Mouse (Mus musculus): ENCODE measurements around the gene Fzd5. TPM values are rescaled to one million over a fixed set of nuclear protein-coding genes. Genes with fewer than 3 reads are reported as not detected.

The Fzd5 gene
- polyA plus RNA-seq, 1 experiment, result 7.6 TPM

DNA sequence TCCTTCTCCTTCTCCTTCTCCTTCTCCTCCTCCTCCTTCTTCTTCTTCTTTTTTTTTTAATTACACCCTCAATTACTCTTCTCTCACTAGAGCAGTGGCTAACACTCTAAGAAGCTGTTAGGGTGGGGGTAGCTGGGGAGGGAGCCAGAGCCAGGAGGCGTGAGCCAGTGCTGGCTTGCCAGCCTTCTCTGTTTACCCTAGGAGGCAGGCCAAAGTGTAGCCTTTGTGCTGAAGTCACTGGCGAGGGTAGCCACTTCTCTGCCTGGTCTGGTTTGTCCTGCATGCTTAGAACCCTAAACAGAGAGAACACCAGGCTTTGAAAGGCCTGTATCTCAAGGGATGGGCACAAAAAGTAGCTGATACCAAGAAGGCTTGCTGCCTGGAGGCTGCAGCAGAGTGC, 19.7 kb upstream of the Fzd5 start:
- H3K4me3 ChIP-seq (ENCODE audit: extremely low read depth, insufficient read depth, insufficient read length), result no peak overlapping the region
- TF ChIP-seq POLR2A (IDR thresholded peaks at IDR 0.05; ENCODE audit: low read depth, low read length) (no peak), CTCF (IDR thresholded peaks at IDR 0.05; ENCODE audit: extremely low read depth, insufficient read depth, insufficient read length, insufficient replicate concordance) (no peak)
- DNase-seq (ENCODE audit: low read depth in 1 of 2, low spot score in 2 of 2), result no peak
- 47% methylated on average over 2 of the region's 2 CpGs for WGBS
- no peaks in the 10 kb centered on the region for H3K36me3 ChIP-seq (ENCODE audit: control insufficient read depth, insufficient read depth, low read length)
- no peak overlapping the region for H3K27ac ChIP-seq (ENCODE audit: insufficient read depth, low read length)
- H3K4me1 ChIP-seq (ENCODE audit: control insufficient read depth, insufficient read depth, insufficient read length), result no peaks in the 10 kb centered on the region
- H3K27me3 ChIP-seq (ENCODE audit: control insufficient read depth, insufficient read depth, low read length), result no peaks in the 10 kb centered on the region

DNA sequence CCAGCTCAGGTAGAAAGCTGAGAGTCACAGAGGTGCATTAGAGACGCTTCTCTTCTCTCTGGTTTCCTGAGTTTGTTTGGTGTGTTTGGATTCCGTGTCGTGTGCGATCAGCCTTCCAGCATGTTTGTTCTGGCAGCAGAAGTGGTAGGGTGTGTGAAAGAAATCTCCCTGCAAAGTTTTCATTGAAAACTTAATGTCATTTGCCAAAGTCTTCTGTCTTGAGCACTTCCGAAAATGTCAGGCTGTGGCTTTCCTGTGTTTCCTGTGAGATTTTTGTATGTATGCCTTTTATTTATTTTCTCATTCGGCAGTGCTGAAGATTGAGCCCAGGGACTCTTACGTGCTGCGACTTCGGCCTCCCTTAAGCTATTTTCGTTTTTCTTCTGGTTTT, 19.1 kb upstream of the Fzd5 start:
- 7% methylated on average over 10 of the region's 10 CpGs for WGBS
- Histone ChIP-seq H3K4me1 (ENCODE audit: control insufficient read depth, insufficient read depth, insufficient read length) (no peaks in the 10 kb centered on the region), H3K27me3 (ENCODE audit: control insufficient read depth, insufficient read depth, low read length) (no peaks in the 10 kb centered on the region), H3K27ac (ENCODE audit: insufficient read depth, low read length) (no peak overlapping the region), H3K4me3 (ENCODE audit: extremely low read depth, insufficient read depth, insufficient read length) (no peak overlapping the region), H3K36me3 (ENCODE audit: control insufficient read depth, insufficient read depth, low read length) (no peaks in the 10 kb centered on the region)
- no peak for DNase-seq (ENCODE audit: low read depth in 1 of 2, low spot score in 2 of 2)
- TF ChIP-seq POLR2A (IDR thresholded peaks at IDR 0.05; ENCODE audit: low read depth, low read length) (no peak), CTCF (IDR thresholded peaks at IDR 0.05; ENCODE audit: extremely low read depth, insufficient read depth, insufficient read length, insufficient replicate concordance) (no peak)

DNA sequence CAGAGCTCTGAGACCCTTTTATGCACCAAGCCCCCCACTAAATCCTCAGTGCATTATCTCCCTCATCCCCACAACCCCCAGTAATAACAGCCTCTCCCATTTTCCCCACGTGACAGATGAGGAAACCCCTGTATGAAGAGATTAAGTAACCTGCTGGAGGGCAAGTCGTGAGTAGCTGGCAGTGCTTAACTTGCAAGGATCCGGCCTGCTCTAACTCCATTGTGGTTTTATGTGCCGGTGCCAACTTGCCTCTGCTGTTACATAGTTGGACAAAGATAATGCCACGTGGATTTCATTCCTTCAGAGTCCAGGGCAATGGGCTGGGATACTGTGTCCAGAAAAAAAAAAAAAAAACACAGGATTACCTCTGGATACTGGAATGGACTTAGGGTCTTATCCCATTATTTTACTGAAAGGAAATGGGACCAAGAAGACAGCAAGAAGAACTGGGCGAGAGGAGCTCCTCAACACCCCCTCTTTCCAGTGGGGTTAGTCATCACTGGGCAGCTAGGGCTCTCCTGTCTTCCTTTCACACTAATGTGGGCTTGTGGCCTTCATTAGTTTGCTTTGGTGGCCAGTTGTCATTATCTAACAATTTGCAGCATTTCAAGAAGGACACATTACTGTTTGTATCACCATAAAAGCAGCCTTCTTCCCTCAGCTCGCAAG, 18.6 kb upstream of the Fzd5 start:
- no peaks in the 10 kb centered on the region for H3K27me3 ChIP-seq (ENCODE audit: control insufficient read depth, insufficient read depth, low read length)
- H3K27ac ChIP-seq (ENCODE audit: insufficient read depth, low read length), result no peak overlapping the region
- no peaks in the 10 kb centered on the region for H3K36me3 ChIP-seq (ENCODE audit: control insufficient read depth, insufficient read depth, low read length)
- no peak overlapping the region for H3K4me3 ChIP-seq (ENCODE audit: extremely low read depth, insufficient read depth, insufficient read length)
- DNase-seq (ENCODE audit: low read depth in 1 of 2, low spot score in 2 of 2), result no peak
- TF ChIP-seq POLR2A (IDR thresholded peaks at IDR 0.05; ENCODE audit: low read depth, low read length) (no peak), CTCF (IDR thresholded peaks at IDR 0.05; ENCODE audit: extremely low read depth, insufficient read depth, insufficient read length, insufficient replicate concordance) (no peak)
- H3K4me1 ChIP-seq (ENCODE audit: control insufficient read depth, insufficient read depth, insufficient read length), result no peaks in the 10 kb centered on the region
- WGBS, result 22% methylated on average over 7 of the region's 7 CpGs

GRCm38 (mm10) chr1:64754658-64755057, 17.1 kb upstream of the Fzd5 start:
- H3K4me1 ChIP-seq (ENCODE audit: control insufficient read depth, insufficient read depth, insufficient read length), result no peaks in the 10 kb centered on the region
- no peak for DNase-seq (ENCODE audit: low read depth in 1 of 2, low spot score in 2 of 2)
- H3K27ac ChIP-seq (ENCODE audit: insufficient read depth, low read length), result no peak overlapping the region
- 98% methylated on average over 5 of the region's 5 CpGs for WGBS
- H3K27me3 ChIP-seq (ENCODE audit: control insufficient read depth, insufficient read depth, low read length), result no peaks in the 10 kb centered on the region
- H3K4me3 ChIP-seq (ENCODE audit: extremely low read depth, insufficient read depth, insufficient read length), result no peak overlapping the region
- TF ChIP-seq POLR2A (IDR thresholded peaks at IDR 0.05; ENCODE audit: low read depth, low read length) (no peak), CTCF (IDR thresholded peaks at IDR 0.05; ENCODE audit: extremely low read depth, insufficient read depth, insufficient read length, insufficient replicate concordance) (no peak)
- H3K36me3 ChIP-seq (ENCODE audit: control insufficient read depth, insufficient read depth, low read length), result no peaks in the 10 kb centered on the region

- DNase-seq (ENCODE audit: low read depth in 1 of 2, low spot score in 2 of 2), result no peak
- no peak overlapping the region for H3K4me3 ChIP-seq (ENCODE audit: extremely low read depth, insufficient read depth, insufficient read length)
- TF ChIP-seq CTCF (IDR thresholded peaks at IDR 0.05; ENCODE audit: extremely low read depth, insufficient read depth, insufficient read length, insufficient replicate concordance) (no peak), POLR2A (IDR thresholded peaks at IDR 0.05; ENCODE audit: low read depth, low read length) (no peak)
- no peaks in the 10 kb centered on the region for H3K36me3 ChIP-seq (ENCODE audit: control insufficient read depth, insufficient read depth, low read length)
- 70% methylated on average over 7 of the region's 7 CpGs for WGBS
- no peaks in the 10 kb centered on the region for H3K27me3 ChIP-seq (ENCODE audit: control insufficient read depth, insufficient read depth, low read length)
- no peaks in the 10 kb centered on the region for H3K4me1 ChIP-seq (ENCODE audit: control insufficient read depth, insufficient read depth, insufficient read length)
- no peak overlapping the region for H3K27ac ChIP-seq (ENCODE audit: insufficient read depth, low read length)
Measured at GRCm38 (mm10) chr1:64753668-64754067, 16.1 kb upstream of the Fzd5 start.

GRCm38 (mm10) chr1:64753109-64753508, 15.6 kb upstream of the Fzd5 start:
- 79% methylated on average over 8 of the region's 8 CpGs for WGBS
- Histone ChIP-seq H3K27me3 (ENCODE audit: control insufficient read depth, insufficient read depth, low read length) (no peaks in the 10 kb centered on the region), H3K36me3 (ENCODE audit: control insufficient read depth, insufficient read depth, low read length) (no peaks in the 10 kb centered on the region), H3K4me1 (ENCODE audit: control insufficient read depth, insufficient read depth, insufficient read length) (no peaks in the 10 kb centered on the region), H3K27ac (ENCODE audit: insufficient read depth, low read length) (no peak overlapping the region), H3K4me3 (ENCODE audit: extremely low read depth, insufficient read depth, insufficient read length) (no peak overlapping the region)
- DNase-seq (ENCODE audit: low read depth in 1 of 2, low spot score in 2 of 2), result no peak
- TF ChIP-seq POLR2A (IDR thresholded peaks at IDR 0.05; ENCODE audit: low read depth, low read length) (no peak), CTCF (IDR thresholded peaks at IDR 0.05; ENCODE audit: extremely low read depth, insufficient read depth, insufficient read length, insufficient replicate concordance) (no peak)

- Histone ChIP-seq H3K27me3 (ENCODE audit: control insufficient read depth, insufficient read depth, low read length) (no peaks in the 10 kb centered on the region), H3K27ac (ENCODE audit: insufficient read depth, low read length) (no peak overlapping the region), H3K4me1 (ENCODE audit: control insufficient read depth, insufficient read depth, insufficient read length) (no peaks in the 10 kb centered on the region), H3K36me3 (ENCODE audit: control insufficient read depth, insufficient read depth, low read length) (no peaks in the 10 kb centered on the region), H3K4me3 (ENCODE audit: extremely low read depth, insufficient read depth, insufficient read length) (no peak overlapping the region)
- TF ChIP-seq POLR2A (IDR thresholded peaks at IDR 0.05; ENCODE audit: low read depth, low read length), result no peak
- no peak for TF ChIP-seq CTCF (IDR thresholded peaks at IDR 0.05; ENCODE audit: extremely low read depth, insufficient read depth, insufficient read length, insufficient replicate concordance)
- no peak for DNase-seq (ENCODE audit: low read depth in 1 of 2, low spot score in 2 of 2)
Measured at GRCm38 (mm10) chr1:64744616-64745015, 7.1 kb upstream of the Fzd5 start.

All from spleen, adult 2 months (tissue).